Mouse (Mus musculus): ENCODE measurements around the gene Capza2. TPM values are rescaled to one million over a fixed set of nuclear protein-coding genes. Genes with fewer than 3 reads are reported as not detected.
"Not testable (repeated sequence)": the region's sequence is repeated elsewhere in the genome, so short reads cannot be mapped to it uniquely, and the experiment has no call there.

The Capza2 gene
- total and polyA plus RNA-seq, 3 experiments, result 2.2 to 170 (median 144) TPM

- DNase-seq, result no peak
Observed at GRCm38 (mm10) chr6:17640031-17640430, 4.0 kb downstream of the Capza2 start.

- no peak for DNase-seq
Observed at GRCm38 (mm10) chr6:17642739-17643138, 6.7 kb downstream of the Capza2 start.

- no peak for DNase-seq
Observed at GRCm38 (mm10) chr6:17646107-17646506, 10.1 kb downstream of the Capza2 start.

- DNase-seq, result no peak
Observed at GRCm38 (mm10) chr6:17652132-17652531, 16.1 kb downstream of the Capza2 start.

GRCm38 (mm10) chr6:17655080-17655479 lies 19.0 kb downstream of the Capza2 start:
- no peak for DNase-seq

GRCm38 (mm10) chr6:17657308-17657707 lies 21.3 kb downstream of the Capza2 start:
- no peak for DNase-seq

GRCm38 (mm10) chr6:17665348-17665747 lies 29.3 kb downstream of the Capza2 start:
- no peak for DNase-seq

GRCm38 (mm10) chr6:17666024-17666423 lies 30.0 kb downstream of the Capza2 start:
- DNase-seq, result no peak

GRCm38 (mm10) chr6:17667813-17668212 lies 31.8 kb downstream of the Capza2 start:
- DNase-seq, result peak; percentile 24

- no peak for DNase-seq
Observed at GRCm38 (mm10) chr6:17668334-17668733, 32.3 kb downstream of the Capza2 start.

GRCm38 (mm10) chr6:17669826-17670225 lies 33.8 kb downstream of the Capza2 start:
- no peak for DNase-seq

- peak; percentile 61 for DNase-seq
Observed at GRCm38 (mm10) chr6:17675019-17675756, 39.2 kb downstream of the Capza2 start.

- no peak for DNase-seq
Observed at GRCm38 (mm10) chr6:17677008-17677407, 41.0 kb downstream of the Capza2 start.

- DNase-seq, result no peak
Observed at GRCm38 (mm10) chr6:17680266-17680925, 44.4 kb downstream of the Capza2 start.

- no peak for DNase-seq
Observed at GRCm38 (mm10) chr6:17681810-17682209, 45.8 kb downstream of the Capza2 start.

- DNase-seq, result no peak
Observed at GRCm38 (mm10) chr6:17688676-17689075, 52.6 kb downstream of the Capza2 start.

- DNase-seq, result no peak
Observed at GRCm38 (mm10) chr6:17692647-17693046, 56.6 kb downstream of the Capza2 start, which contains the start of gene St7. Gene St7 (plus strand): TSS chr6:17692933.

- peak; percentile 89 for DNase-seq
Observed at GRCm38 (mm10) chr6:17693726-17694549, 57.9 kb downstream of the Capza2 start.

GRCm38 (mm10) chr6:17694550-17694951 lies 58.5 kb downstream of the Capza2 start:
- DNase-seq, result peak; percentile 90

GRCm38 (mm10) chr6:17696321-17696734 lies 60.3 kb downstream of the Capza2 start:
- peak; percentile 62 for DNase-seq

- DNase-seq, result no peak
Observed at GRCm38 (mm10) chr6:17700936-17701612, 65.0 kb downstream of the Capza2 start.

- not testable (repeated sequence) for DNase-seq
Observed at GRCm38 (mm10) chr6:17704038-17704437, 68.0 kb downstream of the Capza2 start.
